Mouse (Mus musculus) hindbrain, embryonic 16.5 days (tissue): ENCODE results near the gene Sox5. TPM values are rescaled to one million over a fixed set of nuclear protein-coding genes. Genes with fewer than 3 reads are reported as not detected.

Source experiments
- ATAC-seq: fragments of 200-750 bp; cut with Nextera tagmentation; 2 replicates; pipeline ENCODE4 v1.8.0; 2017; ENCODE audit warnings: moderate TSS enrichment, moderate library complexity
- H3K27ac ChIP-seq: fragments of 300-500 bp; sonication (generic); 2 replicates; pipeline ENCODE4 v1.5.1; 2014; ENCODE audit warnings: low read depth, mild to moderate bottlenecking, control low read depth, low read length, moderate library complexity
- H3K27me3 ChIP-seq: fragments of 300-500 bp; sonication (generic); replicated peaks from 2 replicates; pipeline ENCODE4 v1.6.1; 2014; ENCODE audit warnings: low read length; ENCODE audit not compliant: control insufficient read depth, insufficient read depth
- H3K36me3 ChIP-seq: fragments of 300-500 bp; sonication (generic); 2 replicates; pipeline ENCODE4 v1.6.1; 2014; ENCODE audit warnings: mild to moderate bottlenecking, low read length, moderate library complexity, mixed read lengths; ENCODE audit not compliant: control insufficient read depth, insufficient read depth
- H3K4me1 ChIP-seq: fragments of 300-500 bp; sonication (generic); 2 replicates; pipeline ENCODE4 v1.6.1; 2014; ENCODE audit warnings: low read depth, low read length; ENCODE audit not compliant: control insufficient read depth, insufficient read depth
- H3K4me2 ChIP-seq: fragments of 300-500 bp; sonication (generic); 2 replicates; pipeline ENCODE4 v1.6.1; 2014; ENCODE audit warnings: mild to moderate bottlenecking, low read length, control low read depth, moderate library complexity
- H3K4me3 ChIP-seq: fragments of 300-500 bp; sonication (generic); 2 replicates; pipeline ENCODE4 v1.5.1; 2014; ENCODE audit warnings: mild to moderate bottlenecking, low read length, control low read depth, moderate library complexity
- H3K9ac ChIP-seq: fragments of 300-500 bp; sonication (generic); 2 replicates; pipeline ENCODE4 v1.6.1; 2014; ENCODE audit warnings: low read depth, mild to moderate bottlenecking, control low read depth, low read length, moderate library complexity
- H3K9me3 ChIP-seq: fragments of 300-500 bp; sonication (generic); 2 replicates; pipeline ENCODE4 v1.6.1; 2014; ENCODE audit warnings: mild to moderate bottlenecking, low read length, moderate library complexity; ENCODE audit not compliant: control insufficient read depth
- WGBS: fragments of 180-500 bp; shearing (Covaris S2); extraction: QIAGEN DNeasy Blood & Tissue Kit; methylation state at CpG from one replicate; pipeline ENCODE4 v1.1.7; 2014; 5-methylcytosine and 5-hydroxymethylcytosine counted together
- polyA plus RNA-seq: library from polyadenylated mRNA; unstranded; fragments of >200 nt; fragmentation: Nextera tagmentation; extraction: Ambion mirVana; gene quantifications from 2 replicates; pipeline ENCODE4 v1.2.1, GENCODE M21; 2015

The Sox5 gene
- polyA plus RNA-seq, 1 experiment from 2014 or later, result 40.7 TPM

- no peak overlapping the region for H3K9ac ChIP-seq
- no peaks in the 10 kb centered on the region for H3K4me1 ChIP-seq
- H3K27ac ChIP-seq, result no peak overlapping the region
- no peak for ATAC-seq
- no peaks in the 10 kb centered on the region for H3K36me3 ChIP-seq
- no peak overlapping the region for H3K4me2 ChIP-seq
- H3K4me3 ChIP-seq, result no peak overlapping the region
- 83% methylated on average over 8 of the region's 8 CpGs for WGBS
- no peaks in the 10 kb centered on the region for H3K9me3 ChIP-seq
- no peaks in the 10 kb centered on the region for H3K27me3 ChIP-seq
Observed at GRCm38 (mm10) chr6:144687681-144688080, 94.1 kb downstream of the Sox5 start.

- H3K27me3 ChIP-seq, result no peaks in the 10 kb centered on the region
- H3K27ac ChIP-seq, result no peak overlapping the region
- H3K4me3 ChIP-seq, result no peak overlapping the region
- no peaks in the 10 kb centered on the region for H3K4me1 ChIP-seq
- no peaks in the 10 kb centered on the region for H3K36me3 ChIP-seq
- no peak overlapping the region for H3K4me2 ChIP-seq
- ATAC-seq, result no peak
- 59% methylated on average over 12 of the region's 12 CpGs for WGBS
- no peaks in the 10 kb centered on the region for H3K9me3 ChIP-seq
- H3K9ac ChIP-seq, result no peak overlapping the region
Observed at GRCm38 (mm10) chr6:144681045-144681789, 100.6 kb downstream of the Sox5 start.

- WGBS, result 93% methylated on average over 9 of the region's 9 CpGs
- Histone ChIP-seq H3K4me2 (no peak overlapping the region), H3K27ac (no peak overlapping the region), H3K9me3 (no peaks in the 10 kb centered on the region), H3K4me3 (no peak overlapping the region), H3K9ac (no peak overlapping the region), H3K27me3 (no peaks in the 10 kb centered on the region), H3K36me3 (no peaks in the 10 kb centered on the region), H3K4me1 (no peaks in the 10 kb centered on the region)
- no peak for ATAC-seq
Observed at GRCm38 (mm10) chr6:144677491-144678133, 104.2 kb downstream of the Sox5 start.

- H3K9me3 ChIP-seq, result no peaks in the 10 kb centered on the region
- WGBS, result 87% methylated on average over 6 of the region's 6 CpGs
- H3K4me2 ChIP-seq, result no peak overlapping the region
- H3K36me3 ChIP-seq, result no peaks in the 10 kb centered on the region
- no peaks in the 10 kb centered on the region for H3K27me3 ChIP-seq
- no peak overlapping the region for H3K27ac ChIP-seq
- no peak overlapping the region for H3K9ac ChIP-seq
- no peaks in the 10 kb centered on the region for H3K4me1 ChIP-seq
- ATAC-seq, result no peak
- no peak overlapping the region for H3K4me3 ChIP-seq
Observed at GRCm38 (mm10) chr6:144675111-144675510, 106.7 kb downstream of the Sox5 start.

- no peak overlapping the region for H3K4me3 ChIP-seq
- H3K4me2 ChIP-seq, result no peak overlapping the region
- H3K9ac ChIP-seq, result no peak overlapping the region
- H3K27ac ChIP-seq, result no peak overlapping the region
- no peaks in the 10 kb centered on the region for H3K9me3 ChIP-seq
- no peaks in the 10 kb centered on the region for H3K27me3 ChIP-seq
- 92% methylated on average over 8 of the region's 8 CpGs for WGBS
- H3K36me3 ChIP-seq, result no peaks in the 10 kb centered on the region
- no peak for ATAC-seq
- H3K4me1 ChIP-seq, result no peaks in the 10 kb centered on the region
Observed at GRCm38 (mm10) chr6:144673906-144674305, 107.9 kb downstream of the Sox5 start.

GRCm38 (mm10) chr6:144670433-144671167, 111.2 kb downstream of the Sox5 start:
- WGBS, result 49% methylated on average over 3 of the region's 3 CpGs
- Histone ChIP-seq H3K4me2 (no peak overlapping the region), H3K27me3 (no peaks in the 10 kb centered on the region), H3K9ac (no peak overlapping the region), H3K4me1 (no peaks in the 10 kb centered on the region), H3K4me3 (no peak overlapping the region), H3K36me3 (no peaks in the 10 kb centered on the region), H3K27ac (no peak overlapping the region), H3K9me3 (peaks cover 3% of the 10 kb centered on the region)
- no peak for ATAC-seq

GRCm38 (mm10) chr6:144666617-144667016, 115.2 kb downstream of the Sox5 start:
- Histone ChIP-seq H3K4me1 (no peaks in the 10 kb centered on the region), H3K27me3 (no peaks in the 10 kb centered on the region), H3K9ac (no peak overlapping the region), H3K4me3 (no peak overlapping the region), H3K4me2 (no peak overlapping the region), H3K9me3 (peaks cover 3% of the 10 kb centered on the region), H3K27ac (no peak overlapping the region), H3K36me3 (no peaks in the 10 kb centered on the region)
- 92% methylated on average over 6 of the region's 6 CpGs for WGBS
- ATAC-seq, result no peak

GRCm38 (mm10) chr6:144664765-144665164, 117.0 kb downstream of the Sox5 start:
- H3K36me3 ChIP-seq, result no peaks in the 10 kb centered on the region
- 85% methylated on average over 9 of the region's 9 CpGs for WGBS

GRCm38 (mm10) chr6:144663516-144664074, 118.2 kb downstream of the Sox5 start:
- Histone ChIP-seq H3K27ac (no peak overlapping the region), H3K4me2 (no peak overlapping the region), H3K4me1 (no peaks in the 10 kb centered on the region), H3K9me3 (peaks cover 3% of the 10 kb centered on the region), H3K27me3 (no peaks in the 10 kb centered on the region), H3K9ac (no peak overlapping the region), H3K36me3 (no peaks in the 10 kb centered on the region), H3K4me3 (no peak overlapping the region)
- WGBS, result 77% methylated on average over 4 of the region's 4 CpGs
- no peak for ATAC-seq

More at GRCm38 (mm10) chr6:144664765-144665164, 117.0 kb downstream of the Sox5 start:
- H3K9ac ChIP-seq, result no peak overlapping the region
- no peak overlapping the region for H3K27ac ChIP-seq
- H3K4me2 ChIP-seq, result no peak overlapping the region
- no peak overlapping the region for H3K4me3 ChIP-seq
- no peaks in the 10 kb centered on the region for H3K4me1 ChIP-seq
- H3K9me3 ChIP-seq, result peaks cover 3% of the 10 kb centered on the region
- no peaks in the 10 kb centered on the region for H3K27me3 ChIP-seq
- no peak for ATAC-seq
